Mouse (Mus musculus): ENCODE results near the gene Gm7073.

DNA sequence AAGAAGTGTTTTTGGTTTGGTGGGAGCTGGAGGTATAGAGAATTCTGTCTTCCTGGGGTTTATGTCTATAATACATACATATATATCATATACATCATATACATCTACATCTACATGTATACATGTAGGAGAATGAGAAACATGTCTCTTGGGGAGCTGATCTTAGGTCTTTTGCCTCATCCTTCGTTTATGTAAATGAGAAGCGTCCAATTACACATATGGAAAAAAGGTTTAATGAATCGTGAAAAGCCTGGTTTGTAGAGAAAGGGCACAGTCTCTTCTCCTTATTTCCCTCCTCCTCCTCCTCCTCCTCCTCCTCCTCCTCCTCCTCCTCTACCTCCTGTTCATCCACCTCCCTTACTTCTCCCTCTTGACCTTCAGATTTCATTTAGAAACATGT, 6.9 kb upstream of the Gm7073 start:
- TF ChIP-seq CTCF (conservative IDR thresholded peaks at IDR 0.05 in 1 of 2, IDR thresholded peaks at IDR 0.05 in 1 of 2; ENCODE audit: low read depth in 2 of 2, low read length in 2 of 2) (no peak), GABPA (IDR thresholded peaks at IDR 0.05; ENCODE audit: insufficient replicate concordance, low read depth, low read length) (no peak), POLR2A (IDR thresholded peaks at IDR 0.05; ENCODE audit: low read depth, low read length) (no peak), JUND (conservative IDR thresholded peaks at IDR 0.05; ENCODE audit: low read depth, low read length) (no peak), EP300 (IDR thresholded peaks at IDR 0.05; ENCODE audit: low read length) (no peak), CHD2 (IDR thresholded peaks at IDR 0.05; ENCODE audit: low read length) (no peak), USF1 (IDR thresholded peaks at IDR 0.05; ENCODE audit: low read depth, low read length) (no peak), RAD21 (IDR thresholded peaks at IDR 0.05; ENCODE audit: low read depth, low read length) (no peak), SMC3 (IDR thresholded peaks at IDR 0.05; ENCODE audit: low read depth, low read length) (no peak), POLR2AphosphoS2 (IDR thresholded peaks at IDR 0.05; ENCODE audit: low read depth, low read length) (no peak), NELFE (IDR thresholded peaks at IDR 0.05; ENCODE audit: low read depth, low read length) (no peak), JUN (IDR thresholded peaks at IDR 0.05; ENCODE audit: insufficient read depth, low read depth, low read length) (no peak), MAX (IDR thresholded peaks at IDR 0.05; ENCODE audit: low read length) (no peak), MAZ (IDR thresholded peaks at IDR 0.05; ENCODE audit: low read depth, low read length) (no peak)

Data from CH12.LX (cell line).